Mouse (Mus musculus) kidney, adult 8-10 months (tissue): Measurements from ENCODE around the gene Sec23a.
"Not testable (repeated sequence)": the region's sequence is repeated elsewhere in the genome, so short reads cannot be mapped to it uniquely, and the experiment has no call there.

Experiments
- DNase-seq, 2 experiments: peaks; one replicate each; pipeline ENCODE4 v3.0.0; 2022

Sec23a gene

DNA sequence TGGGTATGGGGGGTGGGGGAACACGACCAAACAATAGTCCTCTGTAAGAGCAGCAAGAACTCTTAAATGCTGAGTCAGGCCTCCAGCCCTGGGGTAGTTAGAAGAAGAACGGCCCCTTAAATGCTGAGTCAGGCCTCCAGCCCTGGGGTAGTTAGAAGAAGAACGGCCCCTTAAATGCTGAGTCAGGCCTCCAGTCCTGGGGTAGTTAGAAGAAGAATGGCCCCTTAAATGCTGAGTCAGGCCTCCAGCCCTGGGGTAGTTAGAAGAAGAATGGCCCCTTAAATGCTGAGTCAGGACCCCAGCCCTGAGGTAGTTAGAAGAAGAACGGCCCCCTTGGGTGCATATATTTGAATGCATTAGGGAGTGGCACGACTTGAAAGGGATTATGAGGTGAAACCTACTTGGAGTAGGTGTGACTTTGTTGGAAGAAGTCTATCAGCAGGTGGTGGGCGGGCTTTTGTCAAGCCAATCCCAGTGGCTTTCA lies 30.6 kb downstream of the Sec23a start:
- not testable (repeated sequence) for DNase-seq

DNA sequence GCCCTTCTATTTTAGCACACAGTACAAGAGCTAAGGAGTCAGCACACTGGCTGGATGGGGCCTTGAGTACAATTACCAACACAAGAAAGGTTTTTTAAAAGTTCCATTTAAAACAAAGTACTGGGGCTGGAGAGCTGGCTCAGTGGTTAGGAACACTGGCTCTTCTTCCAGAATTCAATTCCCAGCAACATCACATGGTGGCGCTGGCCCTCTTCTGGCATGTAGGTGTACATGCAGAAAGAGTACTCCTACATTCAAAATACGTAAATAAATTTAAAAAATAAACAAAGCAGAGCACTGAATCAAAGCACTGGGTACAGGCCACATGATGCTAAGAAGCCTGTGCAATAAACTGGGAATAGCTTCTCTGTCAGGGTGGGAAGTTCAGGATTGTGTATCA lies 34.9 kb downstream of the Sec23a start:
- DNase-seq = peak in 1 of 2 experiments; percentile 6

DNA sequence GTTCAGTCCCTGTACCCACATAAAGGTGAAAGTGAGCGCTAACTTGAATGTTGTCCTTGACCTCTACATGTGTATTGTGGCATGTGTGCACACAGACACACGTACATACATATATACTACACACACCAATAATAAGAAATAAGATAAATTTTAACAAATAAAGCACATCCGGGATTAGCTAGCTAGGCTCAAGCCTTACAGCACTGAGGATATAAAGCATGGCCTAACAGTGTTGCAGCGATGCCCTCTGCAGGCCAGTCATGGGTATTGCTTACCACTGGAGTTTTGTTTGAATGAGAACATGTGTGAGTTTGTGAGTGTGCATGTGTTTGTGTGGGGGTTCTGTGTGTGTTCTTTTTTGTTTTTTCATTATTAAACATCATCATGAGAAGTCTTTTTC lies 47.2 kb downstream of the Sec23a start:
- peak in 1 of 2 experiments; percentile 7 for DNase-seq

DNA sequence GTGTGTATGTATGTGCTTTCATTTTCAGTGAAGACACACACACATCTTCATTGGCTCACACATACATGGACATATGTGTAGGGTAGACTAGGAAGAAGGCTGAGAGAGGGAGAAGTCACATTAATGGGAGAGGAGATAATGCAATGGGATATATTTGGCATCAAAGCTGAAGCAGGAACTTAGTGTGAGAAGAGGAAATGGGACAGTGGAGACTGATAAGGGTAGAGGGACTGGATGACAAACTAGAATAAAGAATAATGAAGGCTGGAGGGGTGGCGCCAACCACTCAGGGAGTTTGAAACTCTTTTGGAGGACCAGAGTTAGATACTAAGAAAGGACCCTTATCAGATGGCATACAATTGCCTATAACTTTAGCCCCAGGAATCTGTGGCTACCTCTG lies 51.0 kb downstream of the Sec23a start:
- DNase-seq = no peak

DNA sequence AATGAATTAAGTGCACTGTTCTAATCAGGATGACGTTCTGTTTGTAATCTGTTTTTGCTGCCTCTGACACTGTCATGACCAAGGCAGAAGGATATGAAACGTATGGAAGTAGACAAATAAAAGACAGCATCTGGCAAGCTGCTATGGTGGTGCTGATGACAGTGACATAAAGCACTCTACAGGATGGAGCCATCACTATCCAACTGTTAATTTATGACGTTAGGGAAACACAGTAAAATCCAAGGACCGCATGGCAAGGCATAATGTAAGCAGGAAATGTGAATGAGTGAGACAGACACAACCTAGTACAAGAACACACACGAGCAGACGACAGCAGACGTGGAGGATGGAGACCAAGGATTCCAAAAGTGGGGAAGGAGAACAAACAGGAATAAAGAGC lies 55.2 kb downstream of the Sec23a start:
- no peak for DNase-seq

DNA sequence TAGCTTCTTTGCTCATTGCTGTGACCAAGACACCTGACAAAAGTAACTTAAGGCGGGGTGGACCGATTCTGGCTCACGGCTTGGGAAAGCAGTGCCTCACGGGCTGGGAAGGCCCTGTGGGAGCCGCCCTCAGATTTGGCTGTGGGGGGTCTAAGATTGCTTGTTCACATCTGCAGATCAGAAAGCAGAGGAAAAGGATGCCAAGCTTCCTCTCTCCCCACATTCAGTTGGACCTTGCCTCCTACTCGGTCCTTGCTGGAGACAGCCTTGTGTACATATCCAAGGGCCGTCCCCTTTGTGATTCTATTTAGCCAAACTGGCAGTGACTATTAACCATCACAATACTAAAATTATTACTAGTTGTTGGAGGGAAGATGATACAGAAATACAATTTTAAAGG lies 55.7 kb downstream of the Sec23a start:
- no peak for DNase-seq

DNA sequence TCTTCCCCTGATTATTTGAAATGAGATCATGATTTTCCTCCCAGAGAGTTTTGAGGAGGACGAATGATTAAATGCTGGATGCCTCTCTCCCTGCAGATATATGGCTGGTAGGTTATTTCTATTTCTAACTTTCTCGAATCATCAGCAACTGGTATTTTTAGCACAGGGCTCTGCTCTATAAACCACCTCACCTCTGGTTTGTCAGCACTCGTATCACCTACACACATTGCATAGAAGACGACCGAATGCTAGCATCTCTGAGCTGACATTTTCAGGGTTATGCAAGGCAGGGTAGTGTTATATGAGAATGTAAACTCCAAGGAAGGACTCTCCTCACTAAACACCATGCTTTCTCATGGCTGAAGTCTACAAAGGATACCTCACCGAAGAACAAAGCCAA lies 63.9 kb downstream of the Sec23a start:
- DNase-seq = no peak

DNA sequence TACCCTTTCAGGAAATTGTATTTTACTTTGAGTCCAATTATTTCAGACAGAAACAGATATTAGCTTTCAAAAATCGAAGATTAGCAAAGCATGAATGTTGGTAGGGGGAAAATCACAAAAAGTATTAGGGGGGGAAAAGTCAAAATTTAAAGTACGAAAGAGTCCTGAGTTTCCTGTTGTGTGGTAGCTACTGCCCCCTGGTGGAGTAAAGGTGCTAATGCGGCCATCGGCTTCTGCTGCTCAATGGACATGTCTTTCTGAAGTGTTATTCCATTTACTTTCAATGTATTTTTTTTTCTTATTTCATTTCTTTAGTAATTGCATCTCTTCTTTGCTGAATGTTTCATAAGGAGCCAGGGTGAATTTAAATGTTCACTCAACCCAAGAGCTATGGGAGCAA lies 64.6 kb downstream of the Sec23a start:
- DNase-seq = peak in 1 of 2 experiments; percentile 59

DNA sequence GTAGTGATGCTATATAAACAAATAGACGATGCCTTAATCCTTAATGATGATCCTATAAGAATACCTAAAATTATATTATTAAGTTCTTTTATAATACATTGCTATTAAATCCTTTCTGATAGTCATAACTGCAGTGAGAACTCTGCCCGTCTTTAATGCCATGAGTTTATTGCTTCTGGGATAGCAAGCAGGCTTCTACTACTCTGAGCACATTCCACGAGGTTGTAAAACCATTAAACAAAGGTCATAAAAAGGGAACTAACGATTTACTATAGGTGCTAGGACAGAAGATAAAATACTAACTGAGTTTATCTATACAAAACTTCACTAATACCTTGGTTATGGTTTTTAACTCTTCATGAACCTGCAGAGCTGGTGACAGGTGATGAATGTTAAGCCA lies 69.3 kb downstream of the Sec23a start:
- no peak for DNase-seq

DNA sequence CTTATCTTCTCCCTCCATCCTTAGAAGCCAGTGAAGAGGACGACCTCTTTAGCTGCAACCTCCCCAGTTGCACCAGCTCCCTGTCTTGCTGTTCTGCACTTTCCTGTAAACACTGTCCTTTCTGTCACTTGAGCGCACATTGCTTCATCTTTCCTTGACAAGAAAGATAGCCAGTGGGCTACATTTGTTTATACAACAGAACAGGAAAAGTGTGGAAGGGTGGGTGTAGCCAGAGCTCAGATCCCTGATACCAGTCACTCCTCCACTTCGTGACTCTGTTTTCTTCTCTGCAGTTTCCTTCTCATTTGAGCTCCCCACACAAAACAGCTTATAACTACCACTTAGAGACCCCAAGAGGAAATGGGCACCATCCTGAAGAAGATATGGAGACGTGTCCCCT lies 77.2 kb downstream of the Sec23a start:
- DNase-seq = no peak

DNA sequence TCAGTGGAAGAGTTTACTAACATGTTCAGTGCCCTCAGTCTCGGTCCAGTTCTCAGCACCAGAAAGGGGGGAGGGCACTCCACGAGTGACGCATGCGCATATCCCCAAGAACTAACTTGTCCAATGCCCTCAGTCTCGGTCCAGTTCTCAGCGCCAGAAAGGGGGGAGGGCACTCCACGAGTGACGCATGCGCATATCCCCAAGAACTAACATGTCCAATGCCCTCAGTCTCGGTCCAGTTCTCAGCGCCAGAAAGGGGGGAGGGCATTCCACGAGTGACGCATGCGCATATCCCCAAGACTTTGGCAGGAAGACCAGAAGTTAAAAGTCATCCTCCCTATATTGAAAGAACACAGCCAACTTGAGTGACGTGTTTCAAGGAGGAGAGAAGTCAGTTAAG lies 86.8 kb downstream of the Sec23a start:
- no peak for DNase-seq

DNA sequence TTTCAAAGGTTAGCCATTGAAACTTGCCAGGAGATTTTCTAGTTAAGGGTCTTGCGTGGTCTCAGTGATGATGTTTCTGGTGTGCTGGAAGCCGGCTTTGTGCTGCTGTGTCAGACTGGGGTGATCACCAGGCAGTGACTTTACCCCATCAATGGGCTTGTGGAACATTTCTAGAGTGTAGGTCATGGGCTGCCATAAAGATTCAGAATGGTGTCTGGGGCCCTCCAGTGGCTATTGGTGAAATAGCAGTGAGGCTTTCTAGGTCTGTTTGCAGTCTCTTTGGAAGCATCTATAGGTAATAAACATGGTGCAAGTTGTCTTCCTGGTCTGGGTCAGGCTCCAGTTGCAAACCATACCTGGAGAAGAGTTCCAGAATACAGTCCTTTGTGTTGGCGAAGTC lies 87.8 kb downstream of the Sec23a start:
- DNase-seq = peak in 1 of 2 experiments; percentile 34

DNA sequence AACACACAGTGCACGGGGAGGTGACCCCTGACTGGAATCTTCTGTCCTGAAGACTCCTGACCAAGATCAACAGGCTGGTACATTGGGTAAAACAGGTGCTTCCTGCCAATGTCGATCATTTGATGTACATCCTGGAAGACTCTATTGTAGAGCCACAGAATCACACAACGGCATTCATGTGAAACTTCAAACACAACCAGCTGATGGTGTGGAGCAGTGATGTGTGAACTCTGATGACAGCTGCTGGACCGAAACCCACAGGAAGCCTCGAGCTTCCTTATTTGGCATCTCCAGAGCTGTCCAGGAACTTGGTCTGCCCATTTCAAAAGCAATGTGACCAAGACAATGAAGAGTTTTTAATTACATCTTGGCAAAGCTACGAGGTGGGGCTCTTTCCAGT lies 91.0 kb downstream of the Sec23a start:
- DNase-seq = no peak

DNA sequence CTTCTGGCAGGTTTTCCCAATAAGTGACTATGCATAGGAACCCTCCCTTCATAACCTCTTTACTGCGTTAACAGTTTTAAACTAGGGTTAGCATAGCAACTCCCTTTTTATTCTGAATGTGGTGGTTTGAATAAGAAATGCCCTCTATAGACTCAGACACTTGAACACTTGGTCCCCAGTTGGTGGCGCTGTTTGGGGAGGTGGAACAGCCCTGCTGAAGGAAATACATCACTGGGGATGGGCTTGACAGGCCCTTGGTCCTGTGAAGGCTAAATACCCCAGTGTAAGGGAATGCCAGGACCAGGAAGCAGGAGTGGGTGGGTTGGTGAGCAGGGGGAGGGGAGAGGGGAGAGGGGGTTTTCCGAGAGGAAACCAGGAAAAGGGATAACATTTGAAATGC lies 92.3 kb downstream of the Sec23a start:
- DNase-seq = no peak

DNA sequence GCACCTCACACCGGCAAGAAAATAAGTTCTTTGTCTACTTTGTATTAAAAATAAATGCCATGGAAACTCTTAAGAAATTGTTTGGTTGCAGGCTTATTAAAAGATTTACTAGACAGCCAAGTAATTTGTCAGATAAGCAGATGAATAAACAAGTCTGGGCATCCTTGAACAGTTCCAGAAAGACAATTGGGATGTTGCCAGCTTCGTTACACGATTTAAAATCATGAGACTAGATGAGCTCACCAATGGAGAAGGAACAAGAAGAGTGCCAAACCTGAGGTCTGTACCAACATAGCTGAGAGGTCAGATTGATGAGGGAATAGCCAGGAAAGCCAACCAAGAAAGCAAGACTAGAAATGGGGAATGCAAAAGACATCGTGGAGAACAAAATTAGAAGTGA lies 102.0 kb downstream of the Sec23a start:
- no peak for DNase-seq
